Mouse (Mus musculus) midbrain, embryonic 10.5 days (tissue): Measurements from ENCODE around the gene Col10a1. TPM values are rescaled to one million over a fixed set of nuclear protein-coding genes. Genes with fewer than 3 reads are reported as not detected.
A peak's percentile ranks its signal among the peaks of the same experiment; 100 is the strongest.
"Not testable (repeated sequence)": the region's sequence is repeated elsewhere in the genome, so short reads cannot be mapped to it uniquely, and the experiment has no call there.

Experiments used
- DNase-seq: peaks from one replicate; pipeline ENCODE4 v3.0.0-alpha.2; 2017; ENCODE audit warnings: low spot score
- H3K27ac ChIP-seq: fragments of 300-500 bp; sonication (generic); replicated peaks from 2 replicates; pipeline ENCODE4 v1.5.1; 2016; ENCODE audit warnings: mild to moderate bottlenecking
- H3K27me3 ChIP-seq: fragments of 300-500 bp; sonication (generic); 2 replicates; pipeline ENCODE4 v1.6.1; 2016; ENCODE audit warnings: low read depth, mild to moderate bottlenecking; ENCODE audit not compliant: poor library complexity, severe bottlenecking
- H3K36me3 ChIP-seq: fragments of 300-500 bp; sonication (generic); 2 replicates; pipeline ENCODE4 v1.6.1; 2016; ENCODE audit warnings: mild to moderate bottlenecking, moderate library complexity
- H3K4me1 ChIP-seq: fragments of 300-500 bp; sonication (generic); 2 replicates; pipeline ENCODE4 v1.6.1; 2016
- H3K4me3 ChIP-seq: fragments of 300-500 bp; sonication (generic); 2 replicates; pipeline ENCODE4 v1.5.1; 2016; ENCODE audit warnings: mild to moderate bottlenecking, moderate library complexity
- H3K9me3 ChIP-seq: fragments of 300-500 bp; sonication (generic); replicated peaks from 2 replicates; pipeline ENCODE4 v1.6.1; 2016; ENCODE audit warnings: mild to moderate bottlenecking
- WGBS: fragments of 180-500 bp; shearing (Covaris S2); methylation state at CpG from one replicate; pipeline ENCODE4 v1.1.7; 2016; 5-methylcytosine and 5-hydroxymethylcytosine counted together
- polyA plus RNA-seq: library from polyadenylated mRNA; unstranded; fragments of >200 nt; fragmentation: Nextera tagmentation; extraction: Ambion mirVana; gene quantifications from 2 replicates; pipeline ENCODE4 v1.2.1, GENCODE M21; 2016

Col10a1 gene
- polyA plus RNA-seq, result 0.19 TPM in 1 of 2 replicates, not detected in the other

DNA sequence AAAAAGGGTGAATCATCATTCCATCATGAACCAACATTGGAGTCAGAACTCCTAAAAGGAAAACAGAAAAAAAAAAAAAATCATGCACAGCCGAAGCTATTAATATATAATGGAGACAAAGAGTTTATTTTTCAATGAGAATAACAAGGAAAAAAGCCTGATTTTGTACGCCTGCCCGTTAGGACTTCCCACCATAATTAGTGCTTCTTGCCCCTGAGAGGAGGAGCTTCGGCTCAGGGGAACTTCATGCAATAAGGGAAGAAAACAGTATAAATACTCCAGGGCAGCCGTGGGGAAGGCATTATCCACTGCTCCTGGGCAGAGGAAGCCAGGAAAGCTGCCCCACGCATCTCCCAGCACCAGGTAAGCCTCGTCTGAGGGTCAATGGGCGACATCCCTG is at the start of gene Col10a1:
Gene Col10a1 (plus strand): TSS at position 301 of the 400 bp plus-strand sequence.
- DNase-seq, result no peak
- no peak within 1 kb of the TSS for H3K27ac ChIP-seq
- WGBS, result 80% methylated on average over 8 of the region's 8 CpGs
- H3K4me1 ChIP-seq, result no peaks in the 10 kb centered on the region
- no peak within 1 kb of the TSS for H3K4me3 ChIP-seq
- no peaks in the 10 kb centered on the region for H3K9me3 ChIP-seq
- no peaks in the 10 kb centered on the region for H3K27me3 ChIP-seq
- H3K36me3 ChIP-seq, result no peaks in the 10 kb centered on the region

- Histone ChIP-seq H3K27me3 (no peaks in the 10 kb centered on the region), H3K36me3 (no peaks in the 10 kb centered on the region), H3K4me3 (no peak overlapping the region), H3K27ac (no peak overlapping the region), H3K4me1 (no peaks in the 10 kb centered on the region), H3K9me3 (no peaks in the 10 kb centered on the region)
- no peak for DNase-seq
- WGBS, result 85% methylated on average over 6 of the region's 6 CpGs
Measured at GRCm38 (mm10) chr10:34341014-34341413, 48.8 kb upstream of the Col10a1 start.

GRCm38 (mm10) chr10:34341886-34342285 is 47.9 kb upstream of the Col10a1 start:
- no peaks in the 10 kb centered on the region for H3K27me3 ChIP-seq
- H3K9me3 ChIP-seq, result no peaks in the 10 kb centered on the region
- H3K4me1 ChIP-seq, result no peaks in the 10 kb centered on the region
- 74% methylated on average over 1 of the region's 1 CpGs for WGBS
- no peak overlapping the region for H3K27ac ChIP-seq
- H3K36me3 ChIP-seq, result no peaks in the 10 kb centered on the region
- no peak for DNase-seq
- H3K4me3 ChIP-seq, result no peak overlapping the region

GRCm38 (mm10) chr10:34352166-34352565 is 37.6 kb upstream of the Col10a1 start:
- no peaks in the 10 kb centered on the region for H3K4me1 ChIP-seq
- H3K27ac ChIP-seq, result no peak overlapping the region
- DNase-seq, result no peak
- no peaks in the 10 kb centered on the region for H3K27me3 ChIP-seq
- H3K36me3 ChIP-seq, result no peaks in the 10 kb centered on the region
- 88% methylated on average over 4 of the region's 4 CpGs for WGBS
- no peak overlapping the region for H3K4me3 ChIP-seq
- no peaks in the 10 kb centered on the region for H3K9me3 ChIP-seq

DNA sequence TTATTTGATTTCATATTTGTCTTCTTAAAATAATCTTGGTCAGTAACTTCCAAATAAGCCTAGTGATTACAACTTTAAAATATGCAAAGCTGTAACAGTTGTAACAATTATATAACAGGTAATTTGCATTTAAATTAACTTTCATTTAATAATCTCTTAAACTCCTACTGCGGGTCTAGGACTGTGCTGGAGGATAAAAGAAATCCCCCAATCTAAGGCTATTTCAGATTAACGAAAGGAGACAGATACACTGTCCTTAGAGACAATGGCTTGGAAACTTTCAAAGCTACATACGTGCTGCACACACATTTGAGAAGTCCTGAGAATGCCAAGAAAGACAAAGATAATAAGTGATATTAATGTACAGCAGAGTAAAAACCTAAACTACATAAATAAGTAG is 31.5 kb upstream of the Col10a1 start:
- H3K9me3 ChIP-seq, result no peaks in the 10 kb centered on the region
- WGBS, result 81% methylated on average over 3 of the region's 3 CpGs
- no peaks in the 10 kb centered on the region for H3K27me3 ChIP-seq
- no peak overlapping the region for H3K27ac ChIP-seq
- no peaks in the 10 kb centered on the region for H3K36me3 ChIP-seq
- no peak overlapping the region for H3K4me3 ChIP-seq
- DNase-seq, result no peak
- H3K4me1 ChIP-seq, result no peaks in the 10 kb centered on the region

GRCm38 (mm10) chr10:34363756-34364155 is 26.0 kb upstream of the Col10a1 start:
- Histone ChIP-seq H3K27me3 (no peaks in the 10 kb centered on the region), H3K4me3 (no peak overlapping the region), H3K9me3 (no peaks in the 10 kb centered on the region), H3K4me1 (no peaks in the 10 kb centered on the region), H3K27ac (no peak overlapping the region), H3K36me3 (no peaks in the 10 kb centered on the region)
- no peak for DNase-seq

- no peaks in the 10 kb centered on the region for H3K9me3 ChIP-seq
- H3K27me3 ChIP-seq, result no peaks in the 10 kb centered on the region
- WGBS, result 71% methylated on average over 5 of the region's 5 CpGs
- H3K4me3 ChIP-seq, result no peak overlapping the region
- DNase-seq, result no peak
- H3K36me3 ChIP-seq, result no peaks in the 10 kb centered on the region
- H3K27ac ChIP-seq, result no peak overlapping the region
- no peaks in the 10 kb centered on the region for H3K4me1 ChIP-seq
Measured at GRCm38 (mm10) chr10:34368138-34368537, 21.6 kb upstream of the Col10a1 start.

- Histone ChIP-seq H3K4me3 (no peak overlapping the region), H3K27ac (no peak overlapping the region), H3K4me1 (no peaks in the 10 kb centered on the region), H3K9me3 (no peaks in the 10 kb centered on the region), H3K27me3 (no peaks in the 10 kb centered on the region), H3K36me3 (no peaks in the 10 kb centered on the region)
- WGBS, result 92% methylated on average over 7 of the region's 7 CpGs
- no peak for DNase-seq
Measured at GRCm38 (mm10) chr10:34373332-34373731, 16.4 kb upstream of the Col10a1 start.

GRCm38 (mm10) chr10:34385636-34386035 is 4.1 kb upstream of the Col10a1 start:
- H3K4me3 ChIP-seq, result no peak overlapping the region
- no peak overlapping the region for H3K27ac ChIP-seq
- DNase-seq, result no peak
- H3K36me3 ChIP-seq, result no peaks in the 10 kb centered on the region
- no peaks in the 10 kb centered on the region for H3K9me3 ChIP-seq
- 90% methylated on average over 5 of the region's 5 CpGs for WGBS
- H3K27me3 ChIP-seq, result no peaks in the 10 kb centered on the region
- no peaks in the 10 kb centered on the region for H3K4me1 ChIP-seq

- Histone ChIP-seq H3K36me3 (no peaks in the 10 kb centered on the region), H3K27me3 (no peaks in the 10 kb centered on the region), H3K27ac (no peak overlapping the region), H3K9me3 (no peaks in the 10 kb centered on the region), H3K4me3 (no peak overlapping the region), H3K4me1 (no peaks in the 10 kb centered on the region)
- WGBS, result 83% methylated on average over 4 of the region's 4 CpGs
- DNase-seq, result no peak
Measured at GRCm38 (mm10) chr10:34396959-34397358, 7.2 kb downstream of the Col10a1 start.

GRCm38 (mm10) chr10:34399267-34399666 is 9.5 kb downstream of the Col10a1 start:
- Histone ChIP-seq H3K27ac (no peak overlapping the region), H3K27me3 (no peaks in the 10 kb centered on the region), H3K4me3 (no peak overlapping the region), H3K4me1 (no peaks in the 10 kb centered on the region), H3K36me3 (peaks cover 9% of the 10 kb centered on the region), H3K9me3 (no peaks in the 10 kb centered on the region)
- DNase-seq, result no peak

DNA sequence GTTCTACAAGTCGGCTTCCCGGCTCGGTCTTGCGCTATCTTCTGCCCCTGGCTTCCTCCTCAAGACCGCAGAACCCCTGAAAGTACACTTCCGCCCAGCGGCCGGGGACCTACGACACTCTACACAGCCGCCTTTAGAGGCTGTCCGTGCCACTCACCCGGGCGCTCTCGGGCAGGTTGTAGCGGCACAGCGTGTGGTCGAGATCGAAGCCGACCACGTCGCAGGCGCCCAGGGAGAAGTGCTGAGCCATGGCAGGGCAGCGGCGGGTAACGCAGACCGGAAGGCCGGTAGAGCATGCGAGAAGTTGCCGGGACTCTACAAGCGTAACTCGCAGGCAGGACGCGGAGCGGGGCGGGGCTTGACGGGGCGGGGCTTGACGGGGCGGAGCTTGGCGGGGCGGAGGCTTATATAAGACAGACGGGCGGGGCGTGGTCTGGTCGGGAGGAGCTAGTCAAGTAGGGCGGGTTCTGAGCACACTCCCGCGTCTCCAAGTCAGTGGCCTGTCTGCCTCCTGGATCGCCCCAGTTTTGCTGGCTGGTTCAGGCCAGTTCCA is 28.5 kb downstream of the Col10a1 start, which contains the start of gene Nt5dc1:
Gene Nt5dc1 (minus strand): TSS at position 349 of the 553 bp plus-strand sequence.
- Histone ChIP-seq H3K27me3 (no peaks in the 10 kb centered on the region), H3K9me3 (no peaks in the 10 kb centered on the region), H3K27ac (peak within 1 kb of the TSS; percentile 91), H3K36me3 (no peaks in the 10 kb centered on the region), H3K4me1 (peaks cover 7% of the 10 kb centered on the region), H3K4me3 (peak within 1 kb of the TSS; percentile 74)
- under 1% methylated on average over 49 of the region's 49 CpGs for whole genome bisulfite sequencing
- DNase-seq, result peak; percentile 98

GRCm38 (mm10) chr10:34418794-34419193 is 29.0 kb downstream of the Col10a1 start:
- not testable (repeated sequence) for DNase-seq, H3K36me3 ChIP-seq, H3K4me1 ChIP-seq, H3K27me3 ChIP-seq, H3K9me3 ChIP-seq
- peak overlapping the region; percentile 74 for H3K4me3 ChIP-seq
- WGBS, result 86% methylated on average over 4 of the region's 4 CpGs
- H3K27ac ChIP-seq, result peak overlapping the region; percentile 91

DNA sequence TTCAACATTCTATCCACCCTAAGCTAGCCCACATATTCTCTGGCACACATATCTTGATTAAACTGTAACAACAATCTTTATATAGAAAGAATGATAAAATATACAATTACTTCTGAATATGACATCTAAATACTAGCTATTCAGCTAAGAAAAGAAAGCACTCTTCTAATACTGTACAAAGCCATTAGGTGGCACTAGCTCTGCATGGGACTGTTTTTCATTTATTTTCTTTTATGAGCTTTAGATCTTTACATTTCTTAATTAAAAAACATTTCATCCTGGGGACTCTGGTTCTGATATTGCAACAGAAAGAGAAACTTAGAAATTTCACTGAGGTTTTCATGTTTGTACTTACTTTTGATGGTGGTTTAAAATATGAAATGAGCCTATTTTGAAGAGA is 42.0 kb downstream of the Col10a1 start:
- Histone ChIP-seq H3K4me3 (no peak overlapping the region), H3K9me3 (no peaks in the 10 kb centered on the region), H3K36me3 (no peaks in the 10 kb centered on the region), H3K4me1 (no peaks in the 10 kb centered on the region), H3K27ac (no peak overlapping the region), H3K27me3 (no peaks in the 10 kb centered on the region)
- DNase-seq, result no peak
